Mouse (Mus musculus) embryonic facial prominence, embryonic 14.5 days (tissue): ENCODE measurements around the gene Lekr1. TPM values are rescaled to one million over a fixed set of nuclear protein-coding genes. Genes with fewer than 3 reads are reported as not detected.
A peak's percentile ranks its signal among the peaks of the same experiment; 100 is the strongest.
"Not testable (repeated sequence)": the region's sequence is repeated elsewhere in the genome, so short reads cannot be mapped to it uniquely, and the experiment has no call there.

Source experiments
- ATAC-seq: fragments of 200-750 bp; cut with Nextera tagmentation; 2 replicates; pipeline ENCODE4 v1.8.0; 2017; ENCODE audit warnings: low read depth, moderate number of reproducible peaks, moderate TSS enrichment
- DNase-seq: peaks from one replicate; pipeline ENCODE4 v3.0.0-alpha.2; 2015; ENCODE audit warnings: low spot score
- H3K27ac ChIP-seq: fragments of 300-500 bp; sonication (generic); replicated peaks from 2 replicates; pipeline ENCODE4 v1.5.1; 2014; ENCODE audit warnings: low read depth, mild to moderate bottlenecking, low read length, moderate library complexity
- H3K27me3 ChIP-seq: fragments of 300-500 bp; sonication (generic); replicated peaks from 2 replicates; pipeline ENCODE4 v1.6.1; 2014; ENCODE audit warnings: low read length; ENCODE audit not compliant: control insufficient read depth, insufficient read depth
- H3K36me3 ChIP-seq: fragments of 300-500 bp; sonication (generic); 2 replicates; pipeline ENCODE4 v1.6.1; 2014; ENCODE audit warnings: low read length, mixed read lengths; ENCODE audit not compliant: control insufficient read depth, insufficient read depth
- H3K4me1 ChIP-seq: fragments of 300-500 bp; sonication (generic); 2 replicates; pipeline ENCODE4 v1.6.1; 2014; ENCODE audit warnings: antibody characterized with exemption, low read length; ENCODE audit not compliant: control insufficient read depth, insufficient read depth
- H3K4me2 ChIP-seq: fragments of 300-500 bp; sonication (generic); 2 replicates; pipeline ENCODE4 v1.6.1; 2014; ENCODE audit warnings: low read depth, mild to moderate bottlenecking, low read length, moderate library complexity, mixed read lengths
- H3K4me3 ChIP-seq: fragments of 300-500 bp; sonication (generic); 2 replicates; pipeline ENCODE4 v1.5.1; 2014; ENCODE audit warnings: low read depth, mild to moderate bottlenecking, low read length
- H3K9ac ChIP-seq: fragments of 300-500 bp; sonication (generic); 2 replicates; pipeline ENCODE4 v1.6.1; 2014; ENCODE audit warnings: low read depth, mild to moderate bottlenecking, low read length, moderate library complexity, mixed read lengths
- H3K9me3 ChIP-seq: fragments of 300-500 bp; sonication (generic); 2 replicates; pipeline ENCODE4 v1.6.1; 2016; ENCODE audit warnings: low read length; ENCODE audit not compliant: control insufficient read depth
- WGBS: fragments of 180-500 bp; shearing (Covaris S2); extraction: QIAGEN DNeasy Blood & Tissue Kit; methylation state at CpG from one replicate; pipeline ENCODE4 v1.1.7; 2014; 5-methylcytosine and 5-hydroxymethylcytosine counted together
- polyA plus RNA-seq: library from polyadenylated mRNA; unstranded; fragments of >200 nt; fragmentation: Nextera tagmentation; extraction: Ambion mirVana; gene quantifications from 2 replicates; pipeline ENCODE4 v1.2.1, GENCODE M21; 2014

Gene Lekr1
- polyA plus RNA-seq, 1 experiment from 2014 or later = 8.9 TPM

- DNase-seq (peak; percentile 56), ATAC-seq (no peak)
- Histone ChIP-seq H3K27ac (no peak overlapping the region), H3K4me3 (no peak overlapping the region), H3K27me3 (no peaks in the 10 kb centered on the region), H3K4me2 (no peak overlapping the region), H3K9ac (no peak overlapping the region), H3K36me3 (no peaks in the 10 kb centered on the region), H3K9me3 (no peaks in the 10 kb centered on the region), H3K4me1 (no peaks in the 10 kb centered on the region)
- 59% methylated on average over 6 of the region's 6 CpGs for WGBS
These were observed 101.3 kb downstream of the Lekr1 start for GRCm38 (mm10) chr3:65767202-65767862.

GRCm38 (mm10) chr3:65769666-65770065 is 103.6 kb downstream of the Lekr1 start:
- ATAC-seq, H3K36me3 ChIP-seq, H3K27ac ChIP-seq, H3K4me1 ChIP-seq, H3K27me3 ChIP-seq, H3K4me2 ChIP-seq, H3K9ac ChIP-seq, H3K9me3 ChIP-seq, DNase-seq, H3K4me3 ChIP-seq: not testable (repeated sequence)
- 93% methylated on average over 6 of the region's 7 CpGs for WGBS

GRCm38 (mm10) chr3:65773910-65774309 is 107.9 kb downstream of the Lekr1 start:
- Histone ChIP-seq H3K4me3 (no peak overlapping the region), H3K4me2 (no peak overlapping the region), H3K27ac (no peak overlapping the region), H3K9ac (no peak overlapping the region), H3K27me3 (no peaks in the 10 kb centered on the region), H3K4me1 (no peaks in the 10 kb centered on the region), H3K36me3 (no peaks in the 10 kb centered on the region), H3K9me3 (no peaks in the 10 kb centered on the region)
- DNase-seq (no peak), ATAC-seq (no peak)
- WGBS = 84% methylated on average over 1 of the region's 1 CpGs

- Histone ChIP-seq H3K9me3 (no peaks in the 10 kb centered on the region), H3K36me3 (no peaks in the 10 kb centered on the region), H3K4me3 (no peak overlapping the region), H3K9ac (no peak overlapping the region), H3K27ac (no peak overlapping the region), H3K27me3 (no peaks in the 10 kb centered on the region), H3K4me2 (no peak overlapping the region), H3K4me1 (no peaks in the 10 kb centered on the region)
- ATAC-seq (no peak), DNase-seq (no peak)
- WGBS = 77% methylated on average over 5 of the region's 5 CpGs
These were observed 109.1 kb downstream of the Lekr1 start for GRCm38 (mm10) chr3:65775096-65775495.

- Histone ChIP-seq H3K27me3 (no peaks in the 10 kb centered on the region), H3K4me3 (no peak overlapping the region), H3K9ac (no peak overlapping the region), H3K9me3 (no peaks in the 10 kb centered on the region), H3K4me2 (no peak overlapping the region), H3K36me3 (no peaks in the 10 kb centered on the region), H3K27ac (no peak overlapping the region), H3K4me1 (no peaks in the 10 kb centered on the region)
- WGBS = 69% methylated on average over 5 of the region's 5 CpGs
- ATAC-seq (no peak), DNase-seq (no peak)
These were observed 116.2 kb downstream of the Lekr1 start for GRCm38 (mm10) chr3:65782246-65782645.

DNA sequence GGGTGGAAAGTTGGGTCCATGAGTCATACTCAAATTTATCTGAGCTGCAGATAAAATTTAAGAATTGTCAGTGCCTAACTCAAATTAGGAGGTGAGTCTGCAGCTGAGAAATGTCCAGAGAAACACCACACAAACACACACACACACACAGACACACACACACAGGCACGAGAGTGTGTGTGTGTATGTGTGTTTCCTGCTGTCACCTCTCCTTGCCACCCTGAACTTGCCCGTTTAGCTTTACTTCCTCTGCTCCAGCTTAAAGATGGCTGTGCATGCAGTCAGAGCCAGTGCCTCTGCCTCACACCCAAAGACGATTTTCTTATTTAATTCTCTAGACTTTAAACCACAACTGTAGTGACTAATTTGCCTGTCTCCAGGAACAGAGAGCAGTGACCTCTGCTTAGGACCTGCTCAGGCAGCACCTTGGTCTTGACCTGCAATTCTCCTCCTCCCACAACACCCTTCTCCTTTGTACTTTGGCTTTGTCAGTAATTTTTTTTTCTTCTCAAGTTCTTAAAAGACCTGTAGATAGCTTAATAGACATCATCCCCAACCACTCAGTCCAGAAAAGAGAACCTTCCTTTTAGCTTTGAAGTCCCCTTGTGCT is 124.2 kb downstream of the Lekr1 start:
- H3K4me1 ChIP-seq = no peaks in the 10 kb centered on the region
- H3K4me2 ChIP-seq = no peak overlapping the region
- no peak overlapping the region for H3K27ac ChIP-seq
- no peak overlapping the region for H3K9ac ChIP-seq
- ATAC-seq = no peak
- no peaks in the 10 kb centered on the region for H3K27me3 ChIP-seq
- DNase-seq = no peak
- no peaks in the 10 kb centered on the region for H3K36me3 ChIP-seq
- H3K4me3 ChIP-seq = no peak overlapping the region
- H3K9me3 ChIP-seq = no peaks in the 10 kb centered on the region
- WGBS = 52% methylated on average over 3 of the region's 3 CpGs

GRCm38 (mm10) chr3:65793561-65793960 is 127.5 kb downstream of the Lekr1 start:
- Histone ChIP-seq H3K4me2 (no peak overlapping the region), H3K4me3 (no peak overlapping the region), H3K36me3 (no peaks in the 10 kb centered on the region), H3K27ac (no peak overlapping the region), H3K9me3 (no peaks in the 10 kb centered on the region), H3K27me3 (no peaks in the 10 kb centered on the region), H3K9ac (no peak overlapping the region), H3K4me1 (no peaks in the 10 kb centered on the region)
- ATAC-seq (no peak), DNase-seq (no peak)
- WGBS = 58% methylated on average over 4 of the region's 4 CpGs

DNA sequence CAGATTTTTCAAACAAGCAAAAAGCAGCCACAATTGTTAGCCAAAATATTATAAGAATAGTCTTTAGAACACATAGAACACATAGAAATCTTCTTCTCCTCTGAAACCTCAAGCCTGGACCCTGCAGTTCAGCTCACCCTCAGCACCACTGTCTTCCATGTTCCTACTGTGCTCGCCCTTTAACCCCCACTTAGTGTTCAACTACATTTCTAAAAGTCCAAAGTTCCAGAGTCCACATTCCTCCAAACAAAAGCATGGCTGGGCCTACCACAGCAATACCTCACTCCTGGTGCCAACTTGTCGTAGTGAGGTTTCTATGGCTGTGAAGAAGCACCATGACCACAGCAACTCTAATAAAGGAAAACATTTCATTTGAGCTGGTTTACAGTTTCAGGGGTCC is 128.7 kb downstream of the Lekr1 start:
- H3K4me3 ChIP-seq = no peak overlapping the region
- no peak for DNase-seq
- H3K27me3 ChIP-seq = no peaks in the 10 kb centered on the region
- no peaks in the 10 kb centered on the region for H3K4me1 ChIP-seq
- H3K27ac ChIP-seq = no peak overlapping the region
- no peaks in the 10 kb centered on the region for H3K36me3 ChIP-seq
- 88% methylated on average over 2 of the region's 2 CpGs for WGBS
- H3K9ac ChIP-seq = no peak overlapping the region
- H3K9me3 ChIP-seq = no peaks in the 10 kb centered on the region
- no peak overlapping the region for H3K4me2 ChIP-seq
- no peak for ATAC-seq
